Mouse (Mus musculus) heart, embryonic 10.5 days (tissue): ENCODE results near the gene Usp29. TPM values are rescaled to one million over a fixed set of nuclear protein-coding genes. Genes with fewer than 3 reads are reported as not detected.
A peak's percentile ranks its signal among the peaks of the same experiment; 100 is the strongest.

Experiments
- DNase-seq: peaks from one replicate; pipeline ENCODE4 v3.0.0-alpha.2; 2017; ENCODE audit warnings: low spot score
- H3K27ac ChIP-seq: fragments of 300-500 bp; sonication (generic); 2 replicates; pipeline ENCODE4 v1.5.1; 2016; ENCODE audit warnings: mild to moderate bottlenecking
- H3K27me3 ChIP-seq: fragments of 300-500 bp; sonication (generic); 2 replicates; pipeline ENCODE4 v1.6.1; 2016; ENCODE audit warnings: mild to moderate bottlenecking; ENCODE audit not compliant: poor library complexity, insufficient read depth, severe bottlenecking
- H3K36me3 ChIP-seq: fragments of 300-500 bp; sonication (generic); 2 replicates; pipeline ENCODE4 v1.6.1; 2016; ENCODE audit warnings: mild to moderate bottlenecking, moderate library complexity
- H3K4me1 ChIP-seq: fragments of 300-500 bp; sonication (generic); 2 replicates; pipeline ENCODE4 v1.6.1; 2016; ENCODE audit warnings: mild to moderate bottlenecking
- H3K4me3 ChIP-seq: fragments of 300-500 bp; sonication (generic); 2 replicates; pipeline ENCODE4 v1.5.1; 2016; ENCODE audit warnings: mild to moderate bottlenecking, moderate library complexity
- H3K9me3 ChIP-seq: fragments of 300-500 bp; sonication (generic); 2 replicates; pipeline ENCODE4 v1.6.1; 2016; ENCODE audit warnings: mild to moderate bottlenecking, moderate library complexity
- WGBS: fragments of 180-500 bp; shearing (Covaris S2); methylation state at CpG from one replicate; pipeline ENCODE4 v1.1.7; 2016; 5-methylcytosine and 5-hydroxymethylcytosine counted together
- polyA plus RNA-seq: library from polyadenylated mRNA; unstranded; fragments of >200 nt; fragmentation: Nextera tagmentation; extraction: Ambion mirVana; gene quantifications from 2 replicates; pipeline ENCODE4 v1.2.1, GENCODE M21; 2016

The Usp29 gene
- polyA plus RNA-seq, 1 experiment from 2014 or later, result 20.7 TPM

GRCm38 (mm10) chr7:6800586-6801441, 70.4 kb downstream of the Usp29 start:
- H3K27ac ChIP-seq, result peak overlapping the region; percentile 36; the same call in 1 of the 2 replicates
- 79% methylated on average over 12 of the region's 12 CpGs for WGBS

DNA sequence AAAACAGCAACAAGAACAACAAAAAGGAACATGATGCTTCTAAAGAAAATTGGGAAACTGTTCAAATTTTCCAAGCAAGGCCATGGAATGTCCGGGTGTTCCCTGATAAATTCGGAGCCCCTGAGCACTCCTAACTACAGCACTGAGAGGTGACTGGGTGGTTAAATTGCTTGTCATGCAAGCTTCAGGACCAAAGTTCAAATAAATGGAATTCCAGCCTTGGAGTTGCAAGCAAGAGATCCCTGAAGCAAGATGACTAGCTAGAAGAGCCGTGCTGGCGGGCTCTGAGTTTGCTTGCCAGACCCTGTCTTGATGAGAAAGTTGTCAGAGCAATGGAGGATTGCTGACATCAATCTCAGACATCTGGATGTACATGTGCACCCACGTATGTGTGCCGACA, 71.3 kb downstream of the Usp29 start:
- Histone ChIP-seq H3K9me3 (no peaks in the 10 kb centered on the region), H3K4me1 (peaks cover 38% of the 10 kb centered on the region), H3K27me3 (no peaks in the 10 kb centered on the region), H3K4me3 (no peak overlapping the region), H3K27ac (no peak overlapping the region), H3K36me3 (no peaks in the 10 kb centered on the region)
- no peak for DNase-seq
- 58% methylated on average over 6 of the region's 6 CpGs for whole genome bisulfite sequencing

More at GRCm38 (mm10) chr7:6800586-6801441, 70.4 kb downstream of the Usp29 start:
- Histone ChIP-seq H3K27me3 (no peaks in the 10 kb centered on the region), H3K4me3 (no peak overlapping the region), H3K9me3 (no peaks in the 10 kb centered on the region), H3K4me1 (peaks cover 44% of the 10 kb centered on the region), H3K36me3 (no peaks in the 10 kb centered on the region)
- DNase-seq, result no peak

DNA sequence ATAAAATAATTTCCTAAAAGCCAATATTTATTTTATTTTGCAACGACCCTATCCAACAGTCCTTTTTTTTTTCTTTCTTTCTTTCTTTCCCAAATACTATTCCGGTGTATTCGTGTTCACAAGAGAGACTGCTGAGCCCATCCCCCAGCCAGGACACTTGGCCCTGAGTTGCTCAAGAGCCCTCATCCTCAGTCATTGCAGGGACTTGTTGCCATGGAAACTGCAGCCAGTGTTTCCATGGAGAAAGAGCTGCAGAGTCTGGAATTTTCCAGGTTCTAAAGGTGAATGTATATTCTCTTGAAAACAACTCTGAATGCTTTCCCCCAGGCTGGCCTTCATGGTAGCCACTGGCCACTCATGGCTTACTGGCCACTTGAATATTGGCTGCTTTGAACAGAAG, 80.2 kb downstream of the Usp29 start:
- 72% methylated on average over 3 of the region's 3 CpGs for WGBS
- no peak for DNase-seq
- H3K9me3 ChIP-seq, result no peaks in the 10 kb centered on the region
- H3K36me3 ChIP-seq, result no peaks in the 10 kb centered on the region
- H3K27ac ChIP-seq, result no peak overlapping the region
- 0 out of 2 replicates have a peak, but pooled peaks cover 3% of the 10 kb centered on the region for H3K4me1 ChIP-seq
- H3K4me3 ChIP-seq, result no peak overlapping the region
- H3K27me3 ChIP-seq, result no peaks in the 10 kb centered on the region

DNA sequence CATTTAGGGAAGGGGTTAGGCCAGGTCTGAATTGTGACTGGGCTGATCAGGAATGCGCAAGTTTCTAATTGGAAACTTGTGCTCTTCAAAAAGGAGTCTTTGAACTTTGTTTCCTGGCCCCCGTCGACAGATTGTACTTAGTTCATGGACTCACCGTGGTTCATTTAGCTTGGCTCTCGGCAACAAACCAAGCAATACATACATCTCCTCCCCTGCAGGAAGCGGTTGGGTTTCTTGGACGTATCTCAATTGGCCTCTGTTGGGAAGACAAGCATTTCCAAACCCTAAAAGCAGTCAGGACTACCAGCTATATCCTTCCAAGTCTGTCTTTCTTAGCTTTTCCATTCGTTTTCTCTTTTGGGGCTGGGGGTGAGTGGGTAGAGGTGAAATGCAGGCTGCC, 84.6 kb downstream of the Usp29 start:
- Histone ChIP-seq H3K27me3 (no peaks in the 10 kb centered on the region), H3K27ac (no peak overlapping the region), H3K9me3 (no peaks in the 10 kb centered on the region), H3K4me1 (no peaks in the 10 kb centered on the region), H3K4me3 (no peak overlapping the region), H3K36me3 (no peaks in the 10 kb centered on the region)
- DNase-seq, result no peak
- WGBS, result 64% methylated on average over 8 of the region's 8 CpGs

- no peaks in the 10 kb centered on the region for H3K36me3 ChIP-seq
- H3K4me1 ChIP-seq, result no peaks in the 10 kb centered on the region
- H3K4me3 ChIP-seq, result no peak overlapping the region
- no peaks in the 10 kb centered on the region for H3K27me3 ChIP-seq
- H3K9me3 ChIP-seq, result no peaks in the 10 kb centered on the region
- WGBS, result 89% methylated on average over 5 of the region's 5 CpGs
- DNase-seq, result no peak
- no peak overlapping the region for H3K27ac ChIP-seq
Observed at GRCm38 (mm10) chr7:6816706-6817376, 86.5 kb downstream of the Usp29 start.

GRCm38 (mm10) chr7:6820296-6820695, 89.9 kb downstream of the Usp29 start:
- no peaks in the 10 kb centered on the region for H3K9me3 ChIP-seq
- H3K27me3 ChIP-seq, result no peaks in the 10 kb centered on the region
- H3K27ac ChIP-seq, result no peak overlapping the region
- H3K36me3 ChIP-seq, result no peaks in the 10 kb centered on the region
- WGBS, result 79% methylated on average over 6 of the region's 6 CpGs
- peaks cover 15% of the 10 kb centered on the region for H3K4me1 ChIP-seq
- H3K4me3 ChIP-seq, result no peak overlapping the region
- DNase-seq, result no peak

- Histone ChIP-seq H3K36me3 (no peaks in the 10 kb centered on the region), H3K9me3 (no peaks in the 10 kb centered on the region), H3K27ac (peak overlapping the region; percentile 22; the same call in 1 of the 2 replicates), H3K4me1 (peaks cover 15% of the 10 kb centered on the region), H3K4me3 (no peak overlapping the region), H3K27me3 (no peaks in the 10 kb centered on the region)
- 76% methylated on average over 4 of the region's 4 CpGs for WGBS
- DNase-seq, result no peak
Observed at GRCm38 (mm10) chr7:6822633-6823032, 92.3 kb downstream of the Usp29 start.

DNA sequence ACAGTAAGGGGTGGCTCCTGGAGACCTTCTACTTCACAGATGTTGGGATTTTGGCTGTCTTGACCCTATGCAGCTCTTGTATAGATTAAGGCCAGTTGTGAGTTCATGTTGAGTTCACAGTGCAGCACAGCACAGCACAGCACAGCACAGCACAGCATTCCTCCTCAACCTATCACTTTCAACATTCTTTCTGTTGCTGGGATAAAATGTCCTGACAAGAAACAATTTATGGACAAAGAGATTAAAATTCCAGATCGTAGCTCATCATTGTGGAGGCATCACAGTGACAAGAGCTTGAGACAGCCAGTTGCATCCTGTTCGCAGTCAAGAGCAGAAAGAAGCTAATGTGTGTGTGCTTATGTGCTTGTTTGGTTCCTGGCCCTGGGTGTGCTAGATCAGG, 93.3 kb downstream of the Usp29 start:
- Histone ChIP-seq H3K36me3 (no peaks in the 10 kb centered on the region), H3K9me3 (no peaks in the 10 kb centered on the region), H3K27ac (no peak overlapping the region), H3K4me3 (no peak overlapping the region), H3K4me1 (peaks cover 15% of the 10 kb centered on the region), H3K27me3 (no peaks in the 10 kb centered on the region)
- 52% methylated on average over 2 of the region's 2 CpGs for WGBS
- DNase-seq, result no peak

DNA sequence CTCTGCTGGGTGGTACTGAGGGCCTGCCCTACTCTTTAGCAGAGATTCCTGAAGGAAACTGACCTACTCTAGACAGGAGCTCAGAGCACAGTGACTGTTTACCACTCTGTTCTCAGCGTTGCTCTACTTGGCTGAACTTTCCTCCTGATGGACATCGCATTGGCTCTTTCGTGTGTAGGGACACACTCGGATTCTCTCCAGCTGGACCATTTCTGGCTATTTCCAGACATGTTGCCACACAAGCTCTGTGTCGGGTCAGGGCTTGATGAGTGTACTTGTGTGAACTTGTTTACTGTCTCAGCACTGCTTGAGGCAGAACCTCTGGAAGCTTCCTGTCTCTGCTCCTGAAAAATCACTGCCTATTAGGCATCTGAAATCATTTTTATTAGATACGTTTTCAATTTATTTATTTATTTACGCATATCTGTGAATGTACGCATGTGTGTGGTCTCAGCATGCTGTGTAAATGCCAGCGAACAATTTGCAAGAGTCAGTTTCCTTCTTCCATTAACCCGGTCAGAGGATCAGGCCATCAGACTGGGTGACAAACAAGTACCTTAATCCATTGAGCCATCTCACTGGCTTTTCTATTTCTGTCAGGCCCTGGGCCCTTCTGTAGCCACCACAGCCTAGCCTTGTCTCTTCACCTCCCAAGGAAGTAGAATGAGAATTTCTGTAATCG, 95.7 kb downstream of the Usp29 start:
- H3K36me3 ChIP-seq, result no peaks in the 10 kb centered on the region
- H3K9me3 ChIP-seq, result no peaks in the 10 kb centered on the region
- DNase-seq, result no peak
- 87% methylated on average over 11 of the region's 11 CpGs for WGBS
- no peaks in the 10 kb centered on the region for H3K27me3 ChIP-seq
- no peak overlapping the region for H3K27ac ChIP-seq
- no peak overlapping the region for H3K4me3 ChIP-seq
- peaks cover 15% of the 10 kb centered on the region for H3K4me1 ChIP-seq

DNA sequence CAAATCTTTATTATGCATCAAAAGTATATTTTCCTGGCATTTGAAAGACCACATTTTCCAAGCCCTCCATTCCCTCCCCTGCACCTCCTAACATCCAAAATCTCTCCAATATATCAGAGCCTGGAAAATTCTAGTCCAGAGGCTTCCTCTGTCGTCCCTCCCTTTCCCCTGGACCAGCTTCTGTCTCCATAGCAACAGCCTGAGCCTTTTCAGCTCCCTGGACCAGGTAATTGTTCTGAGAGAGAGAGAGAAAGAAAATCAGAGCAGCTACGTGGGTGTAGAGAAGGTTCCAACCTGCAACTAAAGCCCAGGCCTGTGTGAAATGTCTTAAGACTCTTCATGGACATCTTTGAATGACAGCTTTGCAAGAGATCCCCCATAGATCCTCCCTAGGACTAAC, 98.8 kb downstream of the Usp29 start:
- DNase-seq, result no peak
- H3K4me1 ChIP-seq, result peaks cover 10% of the 10 kb centered on the region
- no peak overlapping the region for H3K27ac ChIP-seq
- no peak overlapping the region for H3K4me3 ChIP-seq
- H3K27me3 ChIP-seq, result no peaks in the 10 kb centered on the region
- H3K9me3 ChIP-seq, result no peaks in the 10 kb centered on the region
- no peaks in the 10 kb centered on the region for H3K36me3 ChIP-seq
- WGBS, result 46% methylated on average over 2 of the region's 2 CpGs

DNA sequence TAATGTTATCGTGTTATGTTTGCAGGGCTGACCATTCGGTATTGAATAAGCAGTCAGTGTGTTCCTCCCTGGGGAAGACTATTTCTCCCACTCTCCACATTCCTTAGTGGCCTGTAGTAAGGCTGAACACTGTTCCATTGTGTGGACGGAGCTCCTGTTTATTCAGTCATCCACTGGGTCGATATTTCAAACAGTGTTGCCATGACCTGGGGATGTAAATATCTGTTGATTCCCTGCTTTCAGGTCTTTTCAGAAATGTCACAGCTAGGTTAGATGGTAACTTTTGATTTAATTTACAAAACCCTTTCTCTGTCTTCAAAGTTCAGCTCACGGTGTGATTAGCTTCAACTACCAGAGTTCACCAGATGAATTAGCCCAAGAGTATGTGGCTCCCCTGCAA, 104.6 kb downstream of the Usp29 start:
- Histone ChIP-seq H3K36me3 (no peaks in the 10 kb centered on the region), H3K27me3 (no peaks in the 10 kb centered on the region), H3K4me1 (peaks cover 15% of the 10 kb centered on the region; the same call in 1 of the 2 replicates), H3K27ac (peak overlapping the region; percentile 59), H3K4me3 (no peak overlapping the region), H3K9me3 (no peaks in the 10 kb centered on the region)
- no peak for DNase-seq
- WGBS, result 57% methylated on average over 5 of the region's 5 CpGs

DNA sequence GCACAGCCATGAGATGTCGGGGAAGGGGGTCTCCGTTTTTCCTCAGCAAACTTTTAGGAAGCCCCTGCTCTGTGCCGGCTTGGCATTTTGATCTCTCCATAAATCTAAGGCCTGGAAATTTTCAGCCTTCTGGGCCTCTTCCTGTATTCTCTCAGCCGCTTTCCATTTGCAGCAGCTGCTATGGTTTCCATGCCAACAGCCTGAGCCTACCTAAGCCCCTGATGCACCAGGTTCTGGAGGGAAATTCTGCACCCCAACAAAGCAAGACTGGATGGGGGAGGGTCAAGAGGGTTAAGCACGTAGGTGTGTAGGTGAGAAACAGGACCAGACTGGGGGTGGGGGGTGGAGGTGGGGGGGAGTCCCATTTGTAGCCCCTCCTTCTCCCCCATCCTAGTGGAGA, 105.0 kb downstream of the Usp29 start:
- Histone ChIP-seq H3K4me3 (no peak overlapping the region), H3K36me3 (no peaks in the 10 kb centered on the region), H3K27ac (peak overlapping the region; percentile 59), H3K9me3 (no peaks in the 10 kb centered on the region), H3K4me1 (peaks cover 15% of the 10 kb centered on the region; the same call in 1 of the 2 replicates), H3K27me3 (no peaks in the 10 kb centered on the region)
- WGBS, result 40% methylated on average over 5 of the region's 5 CpGs
- DNase-seq, result no peak
